Mouse (Mus musculus) heart, embryonic 12.5 days (tissue): ENCODE data around the gene Tmem156. TPM values are rescaled to one million over a fixed set of nuclear protein-coding genes. Genes with fewer than 3 reads are reported as not detected.
A peak's percentile ranks its signal among the peaks of the same experiment; 100 is the strongest.

Experiments
- ATAC-seq: fragments of 200-750 bp; cut with Nextera tagmentation; 2 replicates; pipeline ENCODE4 v1.8.0; 2017; ENCODE audit warnings: moderate TSS enrichment, moderate library complexity; ENCODE audit not compliant: insufficient number of reproducible peaks, low FRiP score
- H3K27ac ChIP-seq: fragments of 300-500 bp; sonication (generic); 2 replicates; pipeline ENCODE4 v1.5.1; 2016; ENCODE audit warnings: mild to moderate bottlenecking, moderate library complexity; ENCODE audit not compliant: poor library complexity, severe bottlenecking
- H3K27me3 ChIP-seq: fragments of 300-500 bp; sonication (generic); replicated peaks from 2 replicates; pipeline ENCODE4 v1.6.1; 2016; ENCODE audit warnings: mild to moderate bottlenecking, moderate library complexity
- H3K36me3 ChIP-seq: fragments of 300-500 bp; sonication (generic); 2 replicates; pipeline ENCODE4 v1.6.1; 2016; ENCODE audit warnings: mild to moderate bottlenecking, moderate library complexity
- H3K4me1 ChIP-seq: fragments of 300-500 bp; sonication (generic); replicated peaks from 2 replicates; pipeline ENCODE4 v1.6.1; 2016; ENCODE audit warnings: mild to moderate bottlenecking
- H3K4me2 ChIP-seq: fragments of 300-500 bp; sonication (generic); 2 replicates; pipeline ENCODE4 v1.6.1; 2016; ENCODE audit warnings: mild to moderate bottlenecking, moderate library complexity
- H3K4me3 ChIP-seq: fragments of 300-500 bp; sonication (generic); 2 replicates; pipeline ENCODE4 v1.5.1; 2016; ENCODE audit warnings: mild to moderate bottlenecking
- H3K9ac ChIP-seq: fragments of 300-500 bp; sonication (generic); 2 replicates; pipeline ENCODE4 v1.6.1; 2016; ENCODE audit warnings: mild to moderate bottlenecking, moderate library complexity
- H3K9me3 ChIP-seq: fragments of 300-500 bp; sonication (generic); replicated peaks from 2 replicates; pipeline ENCODE4 v1.6.1; 2016; ENCODE audit warnings: mild to moderate bottlenecking, moderate library complexity
- WGBS: fragments of 180-500 bp; shearing (Covaris S2); methylation state at CpG from one replicate; pipeline ENCODE4 v1.1.7; 2016; 5-methylcytosine and 5-hydroxymethylcytosine counted together
- polyA plus RNA-seq: library from polyadenylated mRNA; unstranded; fragments of >200 nt; fragmentation: Nextera tagmentation; extraction: Ambion mirVana; gene quantifications from 2 replicates; pipeline ENCODE4 v1.2.1, GENCODE M21; 2016

Gene Tmem156
- polyA plus RNA-seq, 1 experiment from 2014 or later = 0.27 TPM

DNA sequence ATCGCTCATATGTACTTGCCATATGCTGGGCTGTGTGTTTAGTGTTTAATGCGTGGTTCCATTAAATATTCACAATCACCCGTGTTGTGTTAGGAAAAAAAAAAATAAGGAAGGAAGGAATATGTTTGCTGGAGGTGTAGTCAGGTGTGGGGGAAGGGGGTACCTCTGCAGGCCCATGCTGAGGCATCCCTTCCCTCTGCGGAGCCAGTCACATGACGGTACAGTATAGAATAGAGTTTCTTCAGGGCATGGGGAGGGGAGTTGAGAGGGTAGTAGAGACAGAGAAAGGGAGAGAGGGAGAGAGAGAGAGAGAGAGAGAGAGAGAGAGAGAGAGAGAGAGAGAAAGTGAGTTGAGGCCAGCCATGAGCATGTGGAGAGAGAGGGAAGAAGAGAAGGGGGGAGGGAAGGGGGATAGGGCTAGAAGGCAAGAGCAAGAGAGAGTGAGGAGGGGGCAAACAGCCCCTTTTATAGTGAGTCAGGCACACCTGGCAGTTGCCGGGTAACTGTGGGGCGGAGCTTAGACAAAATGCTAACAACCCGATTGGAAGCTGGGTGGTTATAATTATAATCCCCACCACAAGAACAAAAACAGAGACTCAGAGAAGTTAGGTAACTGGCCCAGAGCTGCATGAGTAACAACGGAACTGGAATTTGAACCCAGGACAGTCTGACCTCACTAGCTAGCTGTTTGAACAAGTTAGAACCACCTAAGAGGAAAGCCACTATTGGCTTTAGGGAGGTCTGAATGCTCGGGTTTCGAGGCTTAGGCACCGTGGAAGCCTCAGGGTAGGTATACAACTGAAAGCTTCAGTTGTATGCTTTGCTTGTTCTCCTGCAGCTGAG is 45.3 kb downstream of the Tmem156 start:
- Histone ChIP-seq H3K27me3 (no peaks in the 10 kb centered on the region), H3K4me3 (no peak overlapping the region), H3K4me1 (no peaks in the 10 kb centered on the region), H3K9me3 (peaks cover 5% of the 10 kb centered on the region; the same call in 1 of the 2 replicates), H3K27ac (no peak overlapping the region), H3K9ac (no peak overlapping the region), H3K36me3 (peaks cover 8% of the 10 kb centered on the region; the same call in 1 of the 2 replicates), H3K4me2 (no peak overlapping the region)
- no peak for ATAC-seq
- 63% methylated on average over 12 of the region's 12 CpGs for WGBS

DNA sequence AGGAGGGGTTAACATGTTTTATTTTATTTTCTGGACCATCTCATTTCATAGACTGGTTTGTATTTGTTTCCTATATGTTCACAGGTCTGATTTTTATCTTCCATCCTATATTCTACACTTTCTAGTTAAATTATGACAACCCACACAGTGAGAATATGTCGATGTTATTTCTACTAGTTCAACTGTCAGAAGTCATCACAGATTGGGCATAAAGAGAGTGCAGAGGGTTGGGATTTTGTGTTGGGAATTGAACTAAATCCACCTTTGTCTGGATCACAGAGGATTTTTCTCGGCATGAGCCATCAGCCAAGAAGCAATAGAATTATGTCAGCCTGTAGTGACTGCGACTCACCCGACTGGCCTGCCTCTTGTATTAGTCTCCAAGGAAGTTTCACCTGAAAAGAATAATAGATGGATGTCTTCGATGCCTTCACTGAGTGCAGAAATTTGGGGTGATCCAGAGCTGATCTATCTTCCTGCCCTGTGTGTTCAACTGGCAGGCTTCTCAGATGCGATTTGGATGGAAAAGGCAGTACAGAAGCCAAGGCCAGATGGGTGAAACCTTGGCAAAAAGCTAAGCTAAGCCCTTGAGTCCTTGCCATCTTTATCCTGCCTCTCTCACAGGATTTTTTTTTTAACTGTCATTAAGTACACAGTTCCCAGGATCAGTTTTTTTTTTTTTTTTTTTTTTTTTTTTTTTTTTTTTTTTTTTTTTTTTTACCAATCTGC is 46.1 kb downstream of the Tmem156 start:
- Histone ChIP-seq H3K4me3 (no peak overlapping the region), H3K4me1 (no peaks in the 10 kb centered on the region), H3K9me3 (peaks cover 3% of the 10 kb centered on the region; the same call in 1 of the 2 replicates), H3K27ac (no peak overlapping the region), H3K9ac (no peak overlapping the region), H3K27me3 (no peaks in the 10 kb centered on the region), H3K4me2 (no peak overlapping the region), H3K36me3 (peaks cover 13% of the 10 kb centered on the region; the same call in 1 of the 2 replicates)
- no peak for ATAC-seq
- 82% methylated on average over 6 of the region's 6 CpGs for WGBS

GRCm38 (mm10) chr5:65043407-65043895 is 48.5 kb downstream of the Tmem156 start:
- H3K4me2 ChIP-seq = no peak overlapping the region
- no peak for ATAC-seq
- H3K4me3 ChIP-seq = no peak overlapping the region
- 76% methylated on average over 11 of the region's 11 CpGs for WGBS
- H3K4me1 ChIP-seq = 0 out of 2 replicates have a peak, but pooled peaks cover 7% of the 10 kb centered on the region
- H3K27ac ChIP-seq = no peak overlapping the region
- peaks cover 24% of the 10 kb centered on the region for H3K36me3 ChIP-seq
- H3K27me3 ChIP-seq = no peaks in the 10 kb centered on the region
- H3K9ac ChIP-seq = no peak overlapping the region
- no peaks in the 10 kb centered on the region for H3K9me3 ChIP-seq

- 64% methylated on average over 5 of the region's 5 CpGs for WGBS
- H3K27ac ChIP-seq = no peak overlapping the region
- no peak overlapping the region for H3K9ac ChIP-seq
- H3K4me3 ChIP-seq = no peak overlapping the region
- no peak overlapping the region for H3K4me2 ChIP-seq
- 0 out of 2 replicates have a peak, but pooled peaks cover 7% of the 10 kb centered on the region for H3K4me1 ChIP-seq
- H3K36me3 ChIP-seq = peaks cover 46% of the 10 kb centered on the region
- H3K9me3 ChIP-seq = no peaks in the 10 kb centered on the region
- no peak for ATAC-seq
- no peaks in the 10 kb centered on the region for H3K27me3 ChIP-seq
Measured at GRCm38 (mm10) chr5:65040463-65040862, 51.5 kb downstream of the Tmem156 start.

DNA sequence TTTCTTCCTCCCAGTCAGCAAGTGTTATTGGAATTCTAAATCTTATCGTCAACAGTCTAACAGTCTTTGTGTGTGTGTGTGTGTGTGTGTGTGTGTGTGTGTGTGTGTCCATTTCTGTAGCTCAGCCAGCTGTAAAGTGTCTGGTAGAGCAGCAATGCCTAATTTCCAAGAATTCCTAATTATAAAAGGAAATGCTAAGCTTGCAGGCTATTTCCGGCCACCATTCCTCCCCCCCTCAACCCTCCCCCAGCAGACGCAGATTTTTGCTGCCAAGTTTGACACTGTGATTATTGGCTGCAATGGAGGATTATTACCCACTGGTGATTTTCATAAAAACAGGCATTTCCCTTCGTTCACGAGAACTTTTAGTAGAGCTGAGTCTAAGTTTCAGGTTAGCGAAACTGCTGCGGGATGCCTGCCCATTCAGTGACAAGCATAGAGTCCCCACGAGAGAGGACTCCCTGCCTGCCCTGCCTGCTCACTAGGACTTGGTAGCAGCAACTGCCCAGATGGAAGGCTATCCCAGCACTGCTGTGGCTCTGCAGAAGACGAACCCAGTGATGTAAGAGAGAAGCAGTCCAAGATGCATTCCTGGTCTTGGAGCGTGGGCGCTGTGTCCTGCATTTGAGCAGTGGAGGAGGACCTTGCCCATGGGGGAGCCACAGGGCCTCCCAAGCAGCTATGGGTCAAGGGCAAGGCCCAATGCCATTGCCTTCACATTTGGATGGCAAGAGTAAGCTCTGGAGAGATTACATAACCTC is 52.9 kb downstream of the Tmem156 start:
- H3K36me3 ChIP-seq = peaks cover 56% of the 10 kb centered on the region
- ATAC-seq = no peak
- 0 out of 2 replicates have a peak overlapping the region, but pooled peaks have one; percentile 2 for H3K27ac ChIP-seq
- no peaks in the 10 kb centered on the region for H3K27me3 ChIP-seq
- 0 out of 2 replicates have a peak, but pooled peaks cover 7% of the 10 kb centered on the region for H3K4me1 ChIP-seq
- no peak overlapping the region for H3K9ac ChIP-seq
- no peak overlapping the region for H3K4me3 ChIP-seq
- WGBS = 69% methylated on average over 11 of the region's 11 CpGs
- H3K4me2 ChIP-seq = no peak overlapping the region
- H3K9me3 ChIP-seq = no peaks in the 10 kb centered on the region

DNA sequence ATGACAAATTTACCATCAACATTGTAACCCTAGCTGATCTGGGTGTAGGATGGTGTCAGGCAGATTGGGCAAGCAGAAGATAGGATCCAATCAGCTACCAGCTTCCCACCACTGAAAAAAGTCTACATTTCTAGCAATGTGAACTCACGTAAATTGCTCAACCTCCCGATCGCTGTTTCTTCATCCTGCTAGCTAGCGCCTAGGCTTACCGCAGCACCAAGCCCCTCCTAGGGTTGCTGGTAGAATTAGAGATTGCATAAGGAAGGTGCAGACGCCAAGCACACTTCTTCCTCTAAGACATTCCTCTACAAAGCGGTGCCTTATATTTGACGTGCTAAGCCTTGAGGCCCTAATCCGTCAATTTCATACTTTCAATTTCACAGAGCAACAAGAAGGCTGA is 53.6 kb downstream of the Tmem156 start:
- Histone ChIP-seq H3K9me3 (no peaks in the 10 kb centered on the region), H3K4me3 (no peak overlapping the region), H3K36me3 (peaks cover 62% of the 10 kb centered on the region), H3K27me3 (no peaks in the 10 kb centered on the region), H3K27ac (0 out of 2 replicates have a peak overlapping the region, but pooled peaks have one; percentile 2), H3K4me1 (0 out of 2 replicates have a peak, but pooled peaks cover 7% of the 10 kb centered on the region), H3K9ac (no peak overlapping the region), H3K4me2 (no peak overlapping the region)
- 78% methylated on average over 9 of the region's 9 CpGs for WGBS
- no peak for ATAC-seq

DNA sequence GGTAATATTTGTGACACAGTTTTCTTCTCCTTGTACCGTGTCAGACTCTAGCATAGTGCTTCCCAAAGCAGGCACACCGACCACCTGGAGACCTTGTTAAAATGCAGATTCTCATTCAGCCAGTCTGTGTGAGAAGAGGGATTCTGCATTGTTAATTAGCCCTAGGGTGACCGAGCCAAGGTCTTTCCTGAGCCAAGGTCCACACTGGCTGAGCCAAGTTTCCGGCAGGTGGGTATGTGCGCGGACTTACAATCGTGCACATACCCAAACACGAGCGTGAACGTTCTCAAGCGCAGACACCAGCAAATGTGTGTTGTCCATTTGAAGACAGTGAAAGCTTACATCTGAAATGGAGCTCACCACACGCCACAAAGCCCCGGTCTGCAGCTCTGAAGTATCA is 55.3 kb downstream of the Tmem156 start:
- Histone ChIP-seq H3K4me1 (0 out of 2 replicates have a peak, but pooled peaks cover 7% of the 10 kb centered on the region), H3K27ac (no peak overlapping the region), H3K27me3 (no peaks in the 10 kb centered on the region), H3K36me3 (peaks cover 60% of the 10 kb centered on the region), H3K9me3 (no peaks in the 10 kb centered on the region), H3K4me2 (no peak overlapping the region), H3K4me3 (no peak overlapping the region), H3K9ac (no peak overlapping the region)
- WGBS = 77% methylated on average over 13 of the region's 13 CpGs
- no peak for ATAC-seq

DNA sequence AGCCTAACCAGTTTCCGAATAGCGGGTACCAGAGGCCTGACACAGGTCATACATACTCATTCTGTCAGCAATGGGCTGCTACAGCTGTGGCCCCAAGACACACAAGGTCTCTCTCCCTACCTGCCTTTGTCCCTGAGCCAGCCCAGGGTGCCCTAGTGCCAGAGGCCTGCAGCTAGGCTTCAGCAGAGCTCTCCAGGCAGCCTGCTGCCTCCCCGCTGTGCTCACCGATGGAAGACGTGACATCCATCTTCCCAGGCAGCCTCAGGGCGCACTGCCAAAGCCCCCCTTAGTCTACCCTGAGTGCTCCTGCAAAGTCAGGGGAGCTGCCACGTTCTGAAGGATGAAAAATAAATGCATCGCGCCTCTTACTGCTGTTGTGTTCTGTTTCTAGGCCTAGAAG is 63.9 kb downstream of the Tmem156 start:
- Histone ChIP-seq H3K4me2 (no peak overlapping the region), H3K9me3 (no peaks in the 10 kb centered on the region), H3K36me3 (peaks cover 56% of the 10 kb centered on the region), H3K9ac (no peak overlapping the region), H3K27me3 (no peaks in the 10 kb centered on the region), H3K27ac (no peak overlapping the region), H3K4me1 (no peaks in the 10 kb centered on the region), H3K4me3 (no peak overlapping the region)
- ATAC-seq = no peak
- WGBS = 58% methylated on average over 9 of the region's 9 CpGs

DNA sequence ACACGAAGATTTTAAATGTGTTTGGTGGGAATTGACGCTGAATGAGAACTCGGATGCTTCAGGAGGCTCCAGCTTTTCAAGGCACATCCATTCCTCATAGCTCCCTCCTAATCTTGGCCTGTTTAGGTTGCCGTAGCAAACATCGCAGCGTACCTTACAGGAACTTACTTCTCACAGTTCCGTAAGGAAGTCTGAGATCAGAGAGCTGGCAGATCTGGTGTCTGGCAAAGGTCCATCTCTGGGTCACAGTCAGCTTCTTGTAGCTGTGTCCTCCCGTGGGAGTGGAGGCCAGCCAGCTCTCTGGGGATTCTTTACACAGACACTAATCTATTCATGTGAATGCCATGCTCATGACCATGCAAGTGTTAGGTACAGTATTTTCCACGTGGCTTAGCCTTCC is 65.2 kb downstream of the Tmem156 start:
- no peak for ATAC-seq
- WGBS = 65% methylated on average over 9 of the region's 9 CpGs
- H3K27me3 ChIP-seq = no peaks in the 10 kb centered on the region
- no peak overlapping the region for H3K27ac ChIP-seq
- peaks cover 62% of the 10 kb centered on the region for H3K36me3 ChIP-seq
- H3K4me2 ChIP-seq = no peak overlapping the region
- H3K9me3 ChIP-seq = no peaks in the 10 kb centered on the region
- H3K9ac ChIP-seq = no peak overlapping the region
- H3K4me3 ChIP-seq = no peak overlapping the region
- no peaks in the 10 kb centered on the region for H3K4me1 ChIP-seq

DNA sequence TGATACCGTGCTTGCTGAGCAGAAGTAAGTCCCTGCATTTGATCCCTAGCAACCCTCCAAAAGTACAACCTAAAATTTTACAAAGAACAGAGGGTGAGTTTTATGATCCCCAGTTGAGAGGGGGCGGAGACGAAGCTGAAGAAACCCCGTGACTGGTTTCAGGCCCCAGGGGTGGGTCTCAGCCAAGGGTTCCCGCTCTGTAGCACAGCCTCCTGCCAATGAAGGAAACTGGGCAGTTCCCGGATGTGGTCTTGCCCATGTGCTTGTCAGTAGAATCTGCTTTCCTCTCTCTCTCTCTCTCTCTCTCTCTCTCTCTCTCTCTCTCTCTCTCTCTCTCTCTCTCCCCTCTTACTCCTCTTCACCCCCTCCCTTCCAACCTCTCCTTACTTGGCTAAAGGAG is 66.0 kb downstream of the Tmem156 start:
- Histone ChIP-seq H3K4me3 (no peak overlapping the region), H3K27me3 (no peaks in the 10 kb centered on the region), H3K9ac (no peak overlapping the region), H3K36me3 (peaks cover 64% of the 10 kb centered on the region), H3K4me2 (no peak overlapping the region), H3K27ac (no peak overlapping the region), H3K9me3 (no peaks in the 10 kb centered on the region), H3K4me1 (no peaks in the 10 kb centered on the region)
- no peak for ATAC-seq
- 56% methylated on average over 6 of the region's 6 CpGs for WGBS
